ENCODE assay signal across 8 mouse cellular contexts in the genomic region with DNA sequence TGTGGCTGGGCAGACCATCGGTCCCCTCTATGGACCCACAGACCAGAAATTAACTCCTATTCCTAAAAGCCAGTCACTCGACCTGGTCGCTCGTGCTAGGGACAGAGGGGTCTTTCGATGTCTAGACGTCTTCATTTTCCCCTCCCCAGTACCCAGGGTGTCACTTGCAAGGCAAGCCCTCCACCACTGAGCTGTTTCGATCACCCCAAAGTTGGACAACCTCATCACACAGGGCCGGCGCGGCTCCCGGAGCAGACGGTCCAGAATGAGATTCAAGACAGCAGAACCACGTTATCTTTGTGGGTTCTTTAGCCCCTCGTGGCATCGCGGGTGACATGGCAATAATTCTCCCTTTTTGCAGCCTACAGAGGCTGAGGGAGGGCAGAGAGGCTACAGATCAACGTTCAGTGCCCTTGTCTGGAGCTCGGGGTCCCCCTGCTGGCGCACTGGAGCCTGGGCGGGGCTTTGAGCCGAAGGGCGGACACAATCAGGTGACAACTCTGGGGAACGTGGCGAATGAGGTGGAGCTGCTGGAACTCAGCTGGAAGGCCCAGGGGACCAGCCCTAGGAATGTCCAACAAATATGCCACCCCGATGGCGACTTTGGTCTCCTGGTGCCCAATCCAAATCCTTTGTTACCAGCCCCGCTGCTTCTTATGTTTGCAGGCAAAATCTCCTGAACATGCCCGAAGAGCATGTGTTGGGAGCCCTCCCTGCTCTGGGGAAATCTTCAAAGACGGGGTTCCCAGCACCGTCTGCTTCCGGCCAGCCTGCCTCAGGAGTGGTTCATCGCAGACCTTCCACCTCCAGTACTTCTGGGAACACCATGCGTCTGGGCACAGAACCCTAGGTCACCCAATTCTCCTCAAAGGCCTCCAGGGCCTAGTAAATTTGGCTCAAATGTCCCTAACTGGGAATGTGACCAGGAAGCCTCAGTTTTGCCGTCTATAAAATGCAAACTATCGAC. TPM values are rescaled to one million over a fixed set of nuclear protein-coding genes. Genes with fewer than 3 reads are reported as not detected.
DNase-seq lines count a peak whose midpoint lies in the region; ATAC-seq and TF ChIP-seq lines count a peak whose summit lies in the region.

No protein-coding gene starts in this region.

- peak overlapping the region; percentile 13; the same call in 1 of the 2 replicates for H3K9ac ChIP-seq in hindbrain, postnatal 0 days (replicated peaks; ENCODE audit: low read length)

- no peaks in the 10 kb centered on the region for H3K9me3 ChIP-seq in hindbrain, postnatal 0 days (ENCODE audit: low read length)

- intact Hi-C loops in gastrocnemius, adult 2 months (cut with DNase I): loop anchor here (1.0 to 5.0 kb wide), 3 partner anchors 47 to 93 kb away; no protein-coding TSS in a partner anchor
- intact Hi-C loops in left cerebral cortex, adult 2 months (cut with DNase I): loop anchor here (1.0 to 2.0 kb wide), 2 partner anchors 89 to 93 kb away; partner anchors contain the start of gene Ppfia4

- H3K27ac ChIP-seq in gastrocnemius, adult 2 months: peak overlapping the region; percentile 46; the same call in 1 of the 2 replicates
- H3K27ac ChIP-seq in hindbrain, postnatal 0 days: no peak overlapping the region
- no peak overlapping the region for H3K27ac ChIP-seq in left cerebral cortex, adult 2 months

- TF ChIP-seq CTCF in gastrocnemius, adult 2 months (IDR thresholded peaks at IDR 0.05): peak; percentile 93
- peak; percentile 97 for TF ChIP-seq CTCF in hindbrain, postnatal 0 days (IDR thresholded peaks at IDR 0.05; ENCODE audit: low read depth)
- peak; percentile 90 for TF ChIP-seq CTCF in left cerebral cortex, adult 2 months (IDR thresholded peaks at IDR 0.05)

- H3K4me1 ChIP-seq in hindbrain, postnatal 0 days (ENCODE audit: insufficient read depth, low read length): peaks cover 8% of the 10 kb centered on the region; the same call in 1 of the 2 replicates

- DNase-seq in T-cell, adult 2 months (ENCODE audit: low spot score): peak; percentile 35
- DNase-seq in cerebellum, postnatal 4 days (ENCODE audit: low spot score in 2 of 2): peak; percentile 88 to 92
- DNase-seq in gastrocnemius, adult 2 months: peak; percentile 93
- DNase-seq in hindbrain, postnatal 0 days (ENCODE audit: low spot score): peak; percentile 90
- peak; percentile 90 to 94 for DNase-seq in left cerebral cortex, adult 2 months (ENCODE audit: extremely low spot score in 1 of 2, low spot score in 2 of 2)
- peak; percentile 93 for DNase-seq in right cerebral cortex, adult 18-20 months
- peak; percentile 83 for DNase-seq in urinary bladder, postnatal 10 days (ENCODE audit: low spot score)

- peak; percentile 91 for ATAC-seq in hindbrain, postnatal 0 days
- ATAC-seq in megakaryocyte, adult 5-6 weeks (ENCODE audit: poor library complexity, severe bottlenecking): peak; percentile 93

- peak overlapping the region; percentile 49 for H3K4me2 ChIP-seq in hindbrain, postnatal 0 days (ENCODE audit: low read depth, low read length)

- 21% methylated on average over 35 of the region's 35 CpGs for WGBS in hindbrain, postnatal 0 days

- peak overlapping the region; percentile 33 for H3K4me3 ChIP-seq in gastrocnemius, adult 2 months
- H3K4me3 ChIP-seq in hindbrain, postnatal 0 days (ENCODE audit: low read length): no peak overlapping the region
- H3K4me3 ChIP-seq in left cerebral cortex, adult 2 months: 0 out of 2 replicates have a peak overlapping the region, but pooled peaks have one; percentile 20

- no peaks in the 10 kb centered on the region for H3K36me3 ChIP-seq in hindbrain, postnatal 0 days (ENCODE audit: insufficient read depth, low read length)

- no peaks in the 10 kb centered on the region for H3K27me3 ChIP-seq in hindbrain, postnatal 0 days (ENCODE audit: insufficient read depth, low read length)

RNA-seq across cellular contexts. Expression of gene Adora1, which starts 9.0 kb away (rescaled TPM):
- under 1 TPM; 0.20 to 0.31 TPM for total RNA-seq in gastrocnemius, adult 2 months (2021)
- total RNA-seq in hindbrain, postnatal 0 days (2014; rRNA removed): 51.1 and 54.2 TPM in 2 replicates
- polyA plus RNA-seq in hindbrain, postnatal 0 days (2015; fragmentation: Nextera tagmentation; extraction: Ambion mirVana): 32.6 and 33.4 TPM in 2 replicates
- 100 to 1,000 TPM; 180 to 188 TPM for total RNA-seq in left cerebral cortex, adult 2 months (2021)
- not detected in 2 replicates for total RNA-seq in megakaryocyte, adult 5-6 weeks (2015)
- not detected in 2 replicates for total RNA-seq in megakaryocyte, adult 5-6 weeks (2017)

RNA-seq across cellular contexts. Expression of gene Myog, which starts 45.6 kb away (rescaled TPM):
- total RNA-seq in gastrocnemius, adult 2 months (2021): 10 to 100 TPM; 11.6 to 34.5 TPM
- total RNA-seq in hindbrain, postnatal 0 days (2014; rRNA removed): 0.16 TPM in 1 of 2 replicates, not detected in the other
- polyA plus RNA-seq in hindbrain, postnatal 0 days (2015; fragmentation: Nextera tagmentation; extraction: Ambion mirVana): not detected in 2 replicates
- not detected for total RNA-seq in left cerebral cortex, adult 2 months (2021)
- not detected in 2 replicates for total RNA-seq in megakaryocyte, adult 5-6 weeks (2015)
- not detected in 2 replicates for total RNA-seq in megakaryocyte, adult 5-6 weeks (2017)

RNA-seq across cellular contexts. Expression of gene Mybph, which starts 51.0 kb away (rescaled TPM):
- total RNA-seq in gastrocnemius, adult 2 months (2021): 100 to 1,000 TPM; 192 to 318 TPM
- total RNA-seq in hindbrain, postnatal 0 days (2014; rRNA removed): not detected in 2 replicates
- polyA plus RNA-seq in hindbrain, postnatal 0 days (2015; fragmentation: Nextera tagmentation; extraction: Ambion mirVana): 0.08 TPM in 1 of 2 replicates, not detected in the other
- under 1 TPM in 1 of 2 experiments, not detected in 1; 0.25 TPM for total RNA-seq in left cerebral cortex, adult 2 months (2021)
- total RNA-seq in megakaryocyte, adult 5-6 weeks (2015): 0.09 and 0.16 TPM in 2 replicates
- total RNA-seq in megakaryocyte, adult 5-6 weeks (2017): not detected in 2 replicates

Comparison
In these comparisons a context has a peak if more than half of its experiments do, and no peak if none do; other contexts are left out.
1. DNase-seq: peak in every context shown above with its lines; median percentile 93 in gastrocnemius, adult 2 months; 93 in right cerebral cortex, adult 18-20 months; 92 in left cerebral cortex, adult 2 months; 90 in cerebellum, postnatal 4 days; 90 in hindbrain, postnatal 0 days; 83 in urinary bladder, postnatal 10 days; 35 in T-cell, adult 2 months.
2. RNA of gene Adora1, which starts 9.0 kb away (total RNA-seq): 180 to 188 TPM in left cerebral cortex, adult 2 months and 51.1 to 54.2 TPM in hindbrain, postnatal 0 days; 0.20 to 0.31 TPM in gastrocnemius, adult 2 months and not detected in megakaryocyte, adult 5-6 weeks; every median in the first group is over 10 times any median in the second.
3. RNA of gene Myog, which starts 45.6 kb away (total RNA-seq): 11.6 to 34.5 TPM in gastrocnemius, adult 2 months; 0.16 TPM in hindbrain, postnatal 0 days, not detected in left cerebral cortex, adult 2 months and not detected in megakaryocyte, adult 5-6 weeks; every median in the first group is over 10 times any median in the second.
4. RNA of gene Mybph, which starts 51.0 kb away (total RNA-seq): 192 to 318 TPM in gastrocnemius, adult 2 months; 0.25 TPM in left cerebral cortex, adult 2 months, 0.09 to 0.16 TPM in megakaryocyte, adult 5-6 weeks and not detected in hindbrain, postnatal 0 days; every median in the first group is over 100 times any median in the second.
5. Peak in every context shown above with its lines, with median percentiles within 50 percentile points of each other: CTCF ChIP-seq.